Mouse (Mus musculus) forebrain, postnatal 0 days (tissue): ENCODE measurements around the gene Stambp. TPM values are rescaled to one million over a fixed set of nuclear protein-coding genes. Genes with fewer than 3 reads are reported as not detected.
A peak's percentile ranks its signal among the peaks of the same experiment; 100 is the strongest.

Experiments
- ATAC-seq: fragments of 200-750 bp; cut with Nextera tagmentation; 2 replicates; pipeline ENCODE4 v1.8.0; 2017; ENCODE audit warnings: mild to moderate bottlenecking, moderate library complexity
- DNase-seq: peaks from one replicate; pipeline ENCODE4 v3.0.0-alpha.2; 2015
- H3K27ac ChIP-seq: fragments of 300-500 bp; sonication (generic); 2 replicates; pipeline ENCODE4 v1.5.1; 2014; ENCODE audit warnings: low read depth, mild to moderate bottlenecking, antibody characterized with exemption, low read length, moderate library complexity, mixed read lengths
- H3K27me3 ChIP-seq: fragments of 300-500 bp; sonication (generic); 2 replicates; pipeline ENCODE4 v1.6.1; 2014; ENCODE audit warnings: mild to moderate bottlenecking, low read length, mixed read lengths; ENCODE audit not compliant: insufficient read depth
- H3K36me3 ChIP-seq: fragments of 300-500 bp; sonication (generic); 2 replicates; pipeline ENCODE4 v1.6.1; 2014; ENCODE audit warnings: mild to moderate bottlenecking, moderate library complexity; ENCODE audit not compliant: insufficient read depth
- H3K4me1 ChIP-seq: fragments of 300-500 bp; sonication (generic); 2 replicates; pipeline ENCODE4 v1.6.1; 2014; ENCODE audit warnings: antibody characterized with exemption; ENCODE audit not compliant: insufficient read depth
- H3K4me2 ChIP-seq: fragments of 300-500 bp; sonication (generic); 2 replicates; pipeline ENCODE4 v1.6.1; 2014; ENCODE audit warnings: low read depth, mild to moderate bottlenecking, moderate library complexity
- H3K4me3 ChIP-seq: fragments of 300-500 bp; sonication (generic); 2 replicates; pipeline ENCODE4 v1.5.1; 2014; ENCODE audit warnings: low read depth, low read length, mixed read lengths
- H3K9ac ChIP-seq: fragments of 300-500 bp; sonication (generic); 2 replicates; pipeline ENCODE4 v1.6.1; 2014; ENCODE audit warnings: mild to moderate bottlenecking
- H3K9me3 ChIP-seq: fragments of 300-500 bp; sonication (generic); 2 replicates; pipeline ENCODE4 v1.6.1; 2016; ENCODE audit warnings: low read length
- CTCF ChIP-seq: sonication (generic); IDR thresholded peaks from 2 replicates; pipeline ENCODE4 v1.5.1; 2016; ENCODE audit warnings: antibody characterized with exemption, control low read depth, low read depth
- WGBS: fragments of 180-500 bp; shearing (Covaris S2); extraction: QIAGEN DNeasy Blood & Tissue Kit; methylation state at CpG from one replicate; pipeline ENCODE4 v1.1.7; 2014; 5-methylcytosine and 5-hydroxymethylcytosine counted together
- polyA plus RNA-seq: library from polyadenylated mRNA; unstranded; fragments of >200 nt; fragmentation: Nextera tagmentation; extraction: Ambion mirVana; gene quantifications from 2 replicates; pipeline ENCODE4 v1.2.1, GENCODE M21; 2015
- total RNA-seq: library from RNA; depleted of rRNA; stranded (reverse); fragments of >200 nt; gene quantifications from 2 replicates; pipeline ENCODE4 v1.2.3, GENCODE M21; 2014; rRNA removed

The Stambp gene
- total and polyA plus RNA-seq, 2 experiments from 2014 or later: 13.9 to 72.3 TPM

GRCm38 (mm10) chr6:83501524-83502310 is 70.8 kb downstream of the Stambp start:
- Histone ChIP-seq H3K4me1 (no peaks in the 10 kb centered on the region), H3K27ac (no peak overlapping the region), H3K36me3 (no peaks in the 10 kb centered on the region), H3K4me2 (no peak overlapping the region), H3K27me3 (no peaks in the 10 kb centered on the region), H3K4me3 (no peak overlapping the region), H3K9ac (no peak overlapping the region), H3K9me3 (no peaks in the 10 kb centered on the region)
- no peak for ATAC-seq
- TF ChIP-seq CTCF: no peak
- WGBS: 74% methylated on average over 9 of the region's 9 CpGs
- DNase-seq: no peak

DNA sequence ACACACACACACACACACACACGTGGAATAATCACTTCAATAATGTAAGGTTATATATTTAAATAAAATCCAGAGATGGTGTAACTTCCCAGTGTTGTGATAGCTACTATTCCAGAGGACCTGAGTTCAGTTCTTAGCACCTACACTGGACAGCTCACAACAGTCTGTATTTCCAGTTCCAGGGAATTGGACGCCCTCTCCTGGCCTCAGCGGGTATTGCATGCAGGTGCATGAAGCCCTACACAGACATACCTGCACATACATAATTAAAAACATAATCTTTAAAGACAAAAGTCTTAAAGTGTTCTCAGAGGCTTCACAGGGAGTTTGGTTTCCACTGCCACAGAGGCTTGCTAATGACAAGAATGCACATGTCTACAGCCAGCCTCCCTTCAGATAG is 72.1 kb downstream of the Stambp start:
- Histone ChIP-seq H3K27me3 (no peaks in the 10 kb centered on the region), H3K4me3 (no peak overlapping the region), H3K36me3 (no peaks in the 10 kb centered on the region), H3K4me2 (no peak overlapping the region), H3K27ac (no peak overlapping the region), H3K9me3 (no peaks in the 10 kb centered on the region), H3K4me1 (no peaks in the 10 kb centered on the region), H3K9ac (no peak overlapping the region)
- DNase-seq (no peak), ATAC-seq (no peak)
- TF ChIP-seq CTCF: peak; percentile 47
- 67% methylated on average over 3 of the region's 3 CpGs for WGBS

- Histone ChIP-seq H3K9me3 (no peaks in the 10 kb centered on the region), H3K27me3 (no peaks in the 10 kb centered on the region), H3K27ac (no peak overlapping the region), H3K36me3 (peaks cover 3% of the 10 kb centered on the region; the same call in 1 of the 2 replicates), H3K4me2 (no peak overlapping the region), H3K4me3 (no peak overlapping the region), H3K9ac (no peak overlapping the region), H3K4me1 (no peaks in the 10 kb centered on the region)
- ATAC-seq (no peak), DNase-seq (no peak)
- no peak for TF ChIP-seq CTCF
- 92% methylated on average over 10 of the region's 10 CpGs for WGBS
Measured at GRCm38 (mm10) chr6:83499078-83499477, 73.5 kb downstream of the Stambp start.

GRCm38 (mm10) chr6:83496753-83497710 is 75.5 kb downstream of the Stambp start:
- no peak overlapping the region for H3K4me2 ChIP-seq
- no peaks in the 10 kb centered on the region for H3K27me3 ChIP-seq
- no peaks in the 10 kb centered on the region for H3K4me1 ChIP-seq
- no peak for TF ChIP-seq CTCF
- WGBS: 79% methylated on average over 22 of the region's 22 CpGs
- H3K9me3 ChIP-seq: no peaks in the 10 kb centered on the region
- no peak overlapping the region for H3K9ac ChIP-seq
- ATAC-seq (no peak), DNase-seq (no peak)
- H3K4me3 ChIP-seq: no peak overlapping the region
- peaks cover 11% of the 10 kb centered on the region; the same call in 1 of the 2 replicates for H3K36me3 ChIP-seq
- no peak overlapping the region for H3K27ac ChIP-seq

GRCm38 (mm10) chr6:83496009-83496752 is 76.3 kb downstream of the Stambp start:
- H3K9me3 ChIP-seq: no peaks in the 10 kb centered on the region
- 69% methylated on average over 9 of the region's 9 CpGs for WGBS
- DNase-seq (no peak), ATAC-seq (no peak)
- no peak overlapping the region for H3K9ac ChIP-seq
- no peak overlapping the region for H3K4me3 ChIP-seq
- H3K36me3 ChIP-seq: peaks cover 11% of the 10 kb centered on the region; the same call in 1 of the 2 replicates
- no peak overlapping the region; the same call in 1 of the 2 replicates for H3K27ac ChIP-seq
- H3K4me2 ChIP-seq: no peak overlapping the region
- TF ChIP-seq CTCF: no peak
- H3K27me3 ChIP-seq: no peaks in the 10 kb centered on the region
- no peaks in the 10 kb centered on the region for H3K4me1 ChIP-seq

Other genes with a start within 250 kb of the Stambp start
- gene Mthfd2, start 246.8 kb downstream of the Stambp start, total RNA-seq: 18.6 and 31.9 TPM in 2 replicates
- gene Mthfd2, start 246.8 kb downstream of the Stambp start, polyA plus RNA-seq: 19.0 and 21.5 TPM in 2 replicates
- gene Mob1a, start 246.7 kb downstream of the Stambp start, total RNA-seq: 31.0 and 32.4 TPM in 2 replicates
- 9.3 and 9.5 TPM in 2 replicates for gene Mob1a, start 246.7 kb downstream of the Stambp start, polyA plus RNA-seq
- gene Bola3, start 223.6 kb downstream of the Stambp start, total RNA-seq: 6.6 and 7.7 TPM in 2 replicates
- gene Bola3, start 223.6 kb downstream of the Stambp start, polyA plus RNA-seq: 50.2 and 55.7 TPM in 2 replicates
- gene Tet3, start 113.6 kb downstream of the Stambp start, total RNA-seq: 23.2 and 27.7 TPM in 2 replicates
- 38.0 and 49.4 TPM in 2 replicates for gene Tet3, start 113.6 kb downstream of the Stambp start, polyA plus RNA-seq
- gene Dguok, start 65.8 kb downstream of the Stambp start, total RNA-seq: 35.3 and 44.5 TPM in 2 replicates
- 47.8 and 52.1 TPM in 2 replicates for gene Dguok, start 65.8 kb downstream of the Stambp start, polyA plus RNA-seq
- 0.38 and 2.2 TPM in 2 replicates for gene Actg2, start 36.5 kb downstream of the Stambp start, total RNA-seq
- gene Actg2, start 36.5 kb downstream of the Stambp start, polyA plus RNA-seq: 1.0 and 1.6 TPM in 2 replicates
- gene Clec4f, start 83.5 kb upstream of the Stambp start, total RNA-seq: not detected in 2 replicates
- 0.28 TPM in 1 of 2 replicates, not detected in the other for gene Clec4f, start 83.5 kb upstream of the Stambp start, polyA plus RNA-seq
- not detected in 2 replicates for gene Cd207, start 105.1 kb upstream of the Stambp start, total RNA-seq
- gene Cd207, start 105.1 kb upstream of the Stambp start, polyA plus RNA-seq: not detected in 2 replicates
- not detected in 2 replicates for gene Vax2, start 138.5 kb upstream of the Stambp start, total RNA-seq
- not detected in 2 replicates for gene Vax2, start 138.5 kb upstream of the Stambp start, polyA plus RNA-seq
- 0.19 and 0.77 TPM in 2 replicates for gene Atp6v1b1, start 170.3 kb upstream of the Stambp start, total RNA-seq
- 0.38 and 0.53 TPM in 2 replicates for gene Atp6v1b1, start 170.3 kb upstream of the Stambp start, polyA plus RNA-seq
- not detected in 2 replicates for gene Ankrd53, start 189.9 kb upstream of the Stambp start, total RNA-seq
- gene Ankrd53, start 189.9 kb upstream of the Stambp start, polyA plus RNA-seq: not detected in 2 replicates
- 30.7 and 42.3 TPM in 2 replicates for gene Tex261, start 203.1 kb upstream of the Stambp start, total RNA-seq
- gene Tex261, start 203.1 kb upstream of the Stambp start, polyA plus RNA-seq: 80.4 and 81.7 TPM in 2 replicates
- gene Nagk, start 222.3 kb upstream of the Stambp start, total RNA-seq: 80.7 and 81.2 TPM in 2 replicates
- gene Nagk, start 222.3 kb upstream of the Stambp start, polyA plus RNA-seq: 81.0 and 99.0 TPM in 2 replicates